Mouse (Mus musculus): ENCODE measurements around the gene Hhat.

DNA sequence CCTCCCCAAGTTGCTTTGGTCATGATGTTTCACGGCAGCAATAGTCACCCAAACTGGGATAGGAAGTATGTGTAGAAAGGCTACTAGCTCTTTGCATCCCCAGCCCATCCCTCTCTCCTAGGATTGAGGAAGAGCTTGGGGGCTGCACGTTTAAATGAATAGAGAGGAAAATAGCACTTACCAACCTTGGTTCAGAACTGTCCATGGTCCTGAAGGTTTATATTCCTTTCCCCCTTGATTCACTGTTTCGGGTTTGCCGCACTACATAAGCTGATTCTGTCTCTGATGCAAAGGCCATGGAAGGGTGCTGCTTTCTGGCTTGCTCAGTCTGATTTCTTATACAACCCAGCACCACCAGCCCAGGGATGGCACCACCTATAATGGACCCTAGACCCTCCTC, 298.7 kb downstream of the Hhat start:
- TF ChIP-seq EP300 (IDR thresholded peaks at IDR 0.05; ENCODE audit: insufficient read depth, low read depth, low read length) = no peak
- TF ChIP-seq CTCF (IDR thresholded peaks at IDR 0.05) = no peak
